Mouse (Mus musculus) MEL (cell line): ENCODE measurements around the gene Ttc9c. TPM values are rescaled to one million over a fixed set of nuclear protein-coding genes. Genes with fewer than 3 reads are reported as not detected.

ENCODE experiments used
- DNase-seq: peaks from one replicate; pipeline ENCODE4 v3.0.0; 2011; ENCODE audit warnings: low read depth, low spot score
- H3K27ac ChIP-seq: 2 replicates; pipeline ENCODE4 v1.5.1; 2012; ENCODE audit warnings: low read depth, mild to moderate bottlenecking, control low read depth, low read length, moderate library complexity; ENCODE audit not compliant: control insufficient read depth
- H3K27me3 ChIP-seq, 2 experiments: fragments of 150-350 bp in 1 of 2; sonication (generic) in 1 of 2; 2 replicates each; pipeline ENCODE4 v1.6.1; 2012; ENCODE audit warnings: low read length in 2 of 2, mild to moderate bottlenecking in 2 of 2, improper control_type of control experiment in 1 of 2, moderate library complexity in 1 of 2; ENCODE audit not compliant: insufficient read depth in 2 of 2, control insufficient read depth in 1 of 2
- H3K36me3 ChIP-seq, 2 experiments: 2 replicates each; pipeline ENCODE4 v1.6.1; 2012 to 2014; ENCODE audit warnings: low read length in 2 of 2, improper control_type of control experiment in 1 of 2, inconsistent platforms in 1 of 2, mild to moderate bottlenecking in 1 of 2; ENCODE audit not compliant: insufficient read depth in 2 of 2, control insufficient read depth in 1 of 2
- H3K4me1 ChIP-seq, 2 experiments: fragments of 150-350 bp in 1 of 2; sonication (generic) in 1 of 2; 2 replicates each; pipeline ENCODE4 v1.6.1; 2012; ENCODE audit warnings: low read length in 2 of 2, improper control_type of control experiment in 1 of 2, mild to moderate bottlenecking in 1 of 2; ENCODE audit not compliant: insufficient read depth in 2 of 2, control insufficient read depth in 1 of 2
- H3K4me3 ChIP-seq, 2 experiments: fragments of 150-350 bp in 1 of 2; sonication (generic) in 1 of 2; 2 replicates each; pipeline ENCODE4 v1.5.1; 2012; ENCODE audit warnings: low read depth in 2 of 2, low read length in 2 of 2, mild to moderate bottlenecking in 2 of 2, moderate library complexity in 2 of 2, control low read depth in 1 of 2, improper control_type of control experiment in 1 of 2; ENCODE audit not compliant: control insufficient read depth in 1 of 2, insufficient read depth in 1 of 2
- H3K79me2 ChIP-seq: 2 replicates; pipeline ENCODE4 v1.6.1; 2012; ENCODE audit warnings: mild to moderate bottlenecking, low read length, moderate library complexity; ENCODE audit not compliant: control insufficient read depth, poor library complexity, insufficient read depth
- H3K9ac ChIP-seq: 2 replicates; pipeline ENCODE4 v1.6.1; 2012; ENCODE audit warnings: low read depth, mild to moderate bottlenecking, control low read depth, low read length, moderate library complexity; ENCODE audit not compliant: control insufficient read depth, poor library complexity, severe bottlenecking
- H3K9me3 ChIP-seq: fragments of 150-350 bp; sonication (generic); replicated peaks from 2 replicates; pipeline ENCODE4 v1.6.1; 2012; ENCODE audit warnings: mild to moderate bottlenecking, low read length, improper control_type of control experiment, moderate library complexity; ENCODE audit not compliant: insufficient read depth
- CHD2 ChIP-seq: IDR thresholded peaks from 2 replicates; pipeline ENCODE4 v1.6.1; 2011; ENCODE audit warnings: low read length, improper control_type of control experiment
- E2F4 ChIP-seq: IDR thresholded peaks from 2 replicates; pipeline ENCODE4 v1.6.1; 2011; ENCODE audit warnings: low read depth, low read length, improper control_type of control experiment, borderline replicate concordance
- EP300 ChIP-seq, 2 experiments: IDR thresholded peaks; 2 replicates each; pipeline ENCODE4 v1.6.1; 2011; ENCODE audit warnings: improper control_type of control experiment in 2 of 2, low read length in 2 of 2, low read depth in 1 of 2, mild to moderate bottlenecking in 1 of 2
- ETS1 ChIP-seq: IDR thresholded peaks from 2 replicates; pipeline ENCODE4 v1.6.1; 2012; ENCODE audit warnings: low read depth, mild to moderate bottlenecking, inconsistent platforms, low read length, improper control_type of control experiment, moderate library complexity
- GABPA ChIP-seq: IDR thresholded peaks from 2 replicates; pipeline ENCODE4 v1.6.1; 2012; ENCODE audit warnings: low read depth, mild to moderate bottlenecking, inconsistent platforms, low read length, improper control_type of control experiment, moderate library complexity
- HCFC1 ChIP-seq: IDR thresholded peaks from 2 replicates; pipeline ENCODE4 v1.6.1; 2012; ENCODE audit warnings: low read depth, mild to moderate bottlenecking, inconsistent platforms, low read length, improper control_type of control experiment, moderate library complexity
- JUND ChIP-seq: IDR thresholded peaks from 2 replicates; pipeline ENCODE4 v1.6.1; 2011; ENCODE audit warnings: low read depth, mild to moderate bottlenecking, improper control_type of control experiment, low read length
- MAFK ChIP-seq: IDR thresholded peaks from 2 replicates; pipeline ENCODE4 v1.6.1; 2011; ENCODE audit warnings: low read depth, mild to moderate bottlenecking, low read length, improper control_type of control experiment, borderline replicate concordance
- MXI1 ChIP-seq: IDR thresholded peaks from 2 replicates; pipeline ENCODE4 v1.6.1; 2011; ENCODE audit warnings: mild to moderate bottlenecking, low read depth, low read length, improper control_type of control experiment
- MYB ChIP-seq: IDR thresholded peaks from 2 replicates; pipeline ENCODE4 v1.6.1; 2011; ENCODE audit warnings: mild to moderate bottlenecking, low read depth, low read length, improper control_type of control experiment
- MYC ChIP-seq: IDR thresholded peaks from 2 replicates; pipeline ENCODE4 v1.6.1; 2011; ENCODE audit warnings: low read depth, mild to moderate bottlenecking, low read length, improper control_type of control experiment, moderate library complexity
- NRF1 ChIP-seq: IDR thresholded peaks from 2 replicates; pipeline ENCODE4 v1.6.1; 2014; ENCODE audit warnings: low read depth, mild to moderate bottlenecking, inconsistent platforms, low read length, improper control_type of control experiment, moderate library complexity; ENCODE audit not compliant: poor library complexity, insufficient read depth, severe bottlenecking
- POLR2A ChIP-seq, 2 experiments: IDR thresholded peaks; 2 replicates each; pipeline ENCODE4 v1.6.1; 2011 to 2012; ENCODE audit warnings: low read length in 2 of 2, mild to moderate bottlenecking in 2 of 2, control low read depth in 1 of 2, improper control_type of control experiment in 1 of 2, low read depth in 1 of 2, moderate library complexity in 1 of 2; ENCODE audit not compliant: control insufficient read depth in 1 of 2, insufficient read depth in 1 of 2, poor library complexity in 1 of 2
- POLR2AphosphoS5 ChIP-seq: IDR thresholded peaks from 2 replicates; pipeline ENCODE4 v1.6.1; 2012; ENCODE audit warnings: low read depth, borderline replicate concordance, mild to moderate bottlenecking, inconsistent platforms, low read length, moderate library complexity, mixed read lengths
- RAD21 ChIP-seq: IDR thresholded peaks from 2 replicates; pipeline ENCODE4 v1.6.1; 2011; ENCODE audit warnings: mild to moderate bottlenecking, low read depth, low read length, improper control_type of control experiment
- RCOR1 ChIP-seq: IDR thresholded peaks from 2 replicates; pipeline ENCODE4 v1.6.1; 2012; ENCODE audit warnings: low read depth, mild to moderate bottlenecking, inconsistent platforms, low read length, improper control_type of control experiment
- SMC3 ChIP-seq: IDR thresholded peaks from 2 replicates; pipeline ENCODE4 v1.6.1; 2011; ENCODE audit warnings: low read depth, low read length, improper control_type of control experiment
- TAL1 ChIP-seq: IDR thresholded peaks from 2 replicates; pipeline ENCODE4 v1.6.1; 2012; ENCODE audit warnings: mild to moderate bottlenecking, inconsistent platforms, low read length, moderate library complexity, mixed read lengths
- TBP ChIP-seq: IDR thresholded peaks from 2 replicates; pipeline ENCODE4 v1.8.0; 2011; ENCODE audit warnings: low read depth, low read length, improper control_type of control experiment
- TCF12 ChIP-seq: IDR thresholded peaks from 2 replicates; pipeline ENCODE4 v1.6.1; 2014; ENCODE audit warnings: low read depth, mild to moderate bottlenecking, inconsistent platforms, low read length, improper control_type of control experiment, moderate library complexity
- UBTF ChIP-seq: IDR thresholded peaks from 2 replicates; pipeline ENCODE4 v1.6.1; 2012; ENCODE audit warnings: low read depth, mild to moderate bottlenecking, inconsistent platforms, low read length, improper control_type of control experiment, moderate library complexity, borderline replicate concordance; ENCODE audit not compliant: insufficient read depth
- USF1 ChIP-seq: IDR thresholded peaks from 2 replicates; pipeline ENCODE4 v1.6.1; 2014; ENCODE audit warnings: low read depth, mild to moderate bottlenecking, inconsistent platforms, low read length, improper control_type of control experiment, moderate library complexity
- ZC3H11A ChIP-seq: IDR thresholded peaks from 2 replicates; pipeline ENCODE4 v1.6.1; 2012; ENCODE audit warnings: low read depth, mild to moderate bottlenecking, inconsistent platforms, low read length, improper control_type of control experiment
- ZKSCAN1 ChIP-seq: IDR thresholded peaks from 2 replicates; pipeline ENCODE4 v1.6.1; 2012; ENCODE audit warnings: low read depth, mild to moderate bottlenecking, inconsistent platforms, low read length, improper control_type of control experiment, moderate library complexity
- ZMIZ1 ChIP-seq: IDR thresholded peaks from 2 replicates; pipeline ENCODE4 v1.6.1; 2012; ENCODE audit warnings: low read depth, mild to moderate bottlenecking, inconsistent platforms, low read length, improper control_type of control experiment, moderate library complexity
- ZNF384 ChIP-seq: IDR thresholded peaks from 2 replicates; pipeline ENCODE4 v1.6.1; 2012; ENCODE audit warnings: low read depth, mild to moderate bottlenecking, inconsistent platforms, low read length, improper control_type of control experiment
- polyA plus RNA-seq, 2 experiments: library from polyadenylated mRNA; stranded (reverse) in 1 of 2; unstranded in 1 of 2; fragments of >175 nt in 1 of 2; fragments of >200 nt in 1 of 2; gene quantifications; 2 replicates each; pipeline versions ENCODE4 v1.2.1 to v1.2.4; 2012; ENCODE audit warnings: low replicate concordance in 2 of 2, low read depth in 1 of 2; ENCODE audit not compliant: insufficient read length in 2 of 2, insufficient read depth in 1 of 2, missing spikeins in 1 of 2
- total RNA-seq: library from RNA; depleted of rRNA; stranded (reverse); fragments of 300-350 nt; gene quantifications from 2 replicates; pipeline ENCODE4 v1.2.3, GENCODE M21; 2012

Ttc9c gene
- total and polyA plus RNA-seq, 3 experiments = 24.2 to 29.8 TPM; not detected in 1

- Histone ChIP-seq H3K36me3 (no peaks in the 10 kb centered on the region; a peak in 1 of 4 replicates), H3K27me3 (no peaks in the 10 kb centered on the region), H3K27ac (no peak overlapping the region), H3K9me3 (no peaks in the 10 kb centered on the region), H3K4me1 (no peaks in the 10 kb centered on the region), H3K4me3 (no peak overlapping the region), H3K79me2 (no peaks in the 10 kb centered on the region), H3K9ac (no peak overlapping the region)
- TF ChIP-seq USF1 = no peak
- TF ChIP-seq SMC3 = no peak
- TF ChIP-seq MYC = no peak
- no peak for TF ChIP-seq CHD2
- TF ChIP-seq UBTF = no peak
- TF ChIP-seq MYB = no peak
- TF ChIP-seq GABPA = no peak
- TF ChIP-seq TCF12 = no peak
- no peak for TF ChIP-seq POLR2A (IDR thresholded peaks at IDR 0.05; ENCODE audit: control insufficient read depth in 1 of 2, insufficient read depth in 1 of 2, low read depth in 1 of 2, low read length in 2 of 2, poor library complexity in 1 of 2)
- no peak for TF ChIP-seq ETS1
- TF ChIP-seq RCOR1 = no peak
- TF ChIP-seq POLR2AphosphoS5 = no peak
- no peak for TF ChIP-seq JUND
- no peak for DNase-seq
These were observed 32.5 kb upstream of the Ttc9c start for GRCm38 (mm10) chr19:8851639-8852038.

DNA sequence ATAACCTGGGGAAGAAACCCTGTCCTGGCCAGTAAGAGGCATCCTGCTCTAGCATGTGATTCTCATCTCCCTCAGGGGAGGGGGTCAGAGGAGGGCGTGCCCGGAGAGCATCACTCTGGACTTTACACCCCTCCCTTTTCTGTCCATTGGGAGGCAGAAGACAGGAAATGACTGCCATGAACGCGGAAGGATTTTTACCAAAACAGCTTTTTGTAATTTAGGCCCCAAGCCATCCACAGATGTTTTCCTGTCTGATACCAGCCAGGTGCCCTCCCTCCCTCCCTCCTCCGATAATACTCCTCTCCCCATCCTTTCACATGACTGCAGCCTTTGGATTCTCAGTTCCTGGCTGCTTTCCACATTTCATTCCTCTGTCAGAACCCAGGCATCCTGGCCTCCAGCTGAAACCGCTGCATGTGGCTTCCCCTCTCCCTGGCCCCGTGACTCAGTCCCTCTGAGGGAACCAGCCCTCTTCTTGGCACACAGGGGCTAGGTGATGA, 31.3 kb upstream of the Ttc9c start, which contains the start of gene Lrrn4cl:
Lrrn4cl (plus strand) TSS at position 367 of the 500 bp plus-strand sequence.
- TF ChIP-seq ZMIZ1 (no peak), MXI1 (no peak), MAFK (no peak), ZKSCAN1 (no peak), NRF1 (no peak), ZNF384 (no peak), E2F4 (no peak), TBP (no peak), ZC3H11A (no peak), JUND (no peak), RAD21 (no peak), HCFC1 (no peak), EP300 (IDR thresholded peaks at IDR 0.05; ENCODE audit: low read depth in 1 of 2, low read length in 2 of 2) (no peak), TAL1 (no peak)

More for the DNA sequence above, 31.3 kb upstream of the Ttc9c start, which contains the start of gene Lrrn4cl:
- H3K4me1 ChIP-seq = no peaks in the 10 kb centered on the region
- no peaks in the 10 kb centered on the region for H3K27me3 ChIP-seq
- DNase-seq = no peak
- no peak within 1 kb of the TSS for H3K4me3 ChIP-seq
- H3K9me3 ChIP-seq = no peaks in the 10 kb centered on the region
- H3K36me3 ChIP-seq = no peaks in the 10 kb centered on the region; a peak in 2 of 4 replicates
- no peaks in the 10 kb centered on the region for H3K79me2 ChIP-seq
- no peak within 1 kb of the TSS for H3K9ac ChIP-seq
- no peak within 1 kb of the TSS for H3K27ac ChIP-seq
